Mouse (Mus musculus) left cerebral cortex, adult 11 months (tissue): Measurements from ENCODE around the gene H2al1b.
A peak's percentile ranks its signal among the peaks of the same experiment; 100 is the strongest.
"Not testable (repeated sequence)": the region's sequence is repeated elsewhere in the genome, so short reads cannot be mapped to it uniquely, and the experiment has no call there.

Source experiments
- DNase-seq: peaks from one replicate; pipeline ENCODE4 v3.0.0; 2022; ENCODE audit warnings: low spot score

The H2al1b gene

GRCm38 (mm10) chrX:11302132-11302531, at the start of gene H2al1b:
Gene H2al1b, plus strand, starts transcription at chrX:11302432.
- DNase-seq = not testable (repeated sequence)

- peak; percentile 19 for DNase-seq
Measured at GRCm38 (mm10) chrX:11254062-11254461, 48.2 kb upstream of the H2al1b start.

GRCm38 (mm10) chrX:11254521-11255207, 47.6 kb upstream of the H2al1b start:
- DNase-seq = no peak

- DNase-seq = no peak
Measured at GRCm38 (mm10) chrX:11255564-11256360, 46.5 kb upstream of the H2al1b start.

GRCm38 (mm10) chrX:11264918-11265317, 37.3 kb upstream of the H2al1b start:
- DNase-seq = no peak

- no peak for DNase-seq
Measured at GRCm38 (mm10) chrX:11267791-11268190, 34.4 kb upstream of the H2al1b start.

- no peak for DNase-seq
Measured at GRCm38 (mm10) chrX:11269074-11269473, 33.2 kb upstream of the H2al1b start.

GRCm38 (mm10) chrX:11273190-11273589, 29.0 kb upstream of the H2al1b start:
- no peak for DNase-seq

GRCm38 (mm10) chrX:11277083-11277482, 25.1 kb upstream of the H2al1b start:
- DNase-seq = no peak

- DNase-seq = no peak
Measured at GRCm38 (mm10) chrX:11280741-11281140, 21.5 kb upstream of the H2al1b start.

GRCm38 (mm10) chrX:11288306-11288882, 13.8 kb upstream of the H2al1b start:
- DNase-seq = no peak

GRCm38 (mm10) chrX:11289244-11289643, 13.0 kb upstream of the H2al1b start:
- no peak for DNase-seq

GRCm38 (mm10) chrX:11298957-11299356, 3.3 kb upstream of the H2al1b start, which contains the start of gene H2al1a:
Gene H2al1a, plus strand, starts transcription at chrX:11299257.
- not testable (repeated sequence) for DNase-seq

- DNase-seq = not testable (repeated sequence)
Measured at GRCm38 (mm10) chrX:11305355-11305754, 3.1 kb downstream of the H2al1b start, which contains the start of gene H2al1c. Gene H2al1c, plus strand, starts transcription at chrX:11305655.

- DNase-seq = not testable (repeated sequence)
Measured at GRCm38 (mm10) chrX:11308524-11308923, 6.3 kb downstream of the H2al1b start, which contains the start of gene H2al1d. Gene H2al1d, plus strand, starts transcription at chrX:11308824.

- not testable (repeated sequence) for DNase-seq
Measured at GRCm38 (mm10) chrX:11311634-11312033, 9.4 kb downstream of the H2al1b start, which contains the start of gene H2al1e. Gene H2al1e, plus strand, starts transcription at chrX:11311934.

- not testable (repeated sequence) for DNase-seq
Measured at GRCm38 (mm10) chrX:11314858-11315257, 12.6 kb downstream of the H2al1b start, which contains the start of gene H2al1f. Gene H2al1f, plus strand, starts transcription at chrX:11315158.

- DNase-seq = not testable (repeated sequence)
Measured at GRCm38 (mm10) chrX:11317956-11318355, 15.7 kb downstream of the H2al1b start, which contains the start of gene H2al1g. Gene H2al1g, plus strand, starts transcription at chrX:11318256.

- not testable (repeated sequence) for DNase-seq
Measured at GRCm38 (mm10) chrX:11321192-11321591, 19.0 kb downstream of the H2al1b start, which contains the start of gene H2al1h. Gene H2al1h, plus strand, starts transcription at chrX:11321492.

GRCm38 (mm10) chrX:11324359-11324758, 22.1 kb downstream of the H2al1b start, which contains the start of gene H2al1i:
Gene H2al1i, plus strand, starts transcription at chrX:11324659.
- DNase-seq = not testable (repeated sequence)

- DNase-seq = not testable (repeated sequence)
Measured at GRCm38 (mm10) chrX:11327522-11327921, 25.3 kb downstream of the H2al1b start, which contains the start of gene H2al1j. Gene H2al1j, plus strand, starts transcription at chrX:11327822.

- DNase-seq = no peak
Measured at GRCm38 (mm10) chrX:11345762-11346161, 43.5 kb downstream of the H2al1b start.
